Mouse (Mus musculus) thymus, postnatal 4 days (tissue): ENCODE results near the gene Spsb1.

ENCODE experiments used
- DNase-seq: peaks from one replicate; pipeline ENCODE4 v3.0.0; 2021

The Spsb1 gene

GRCm38 (mm10) chr4:149880908-149881307, 73.9 kb downstream of the Spsb1 start:
- DNase-seq = no peak

- peak; percentile 60 for DNase-seq
Measured at GRCm38 (mm10) chr4:149879980-149880379, 74.9 kb downstream of the Spsb1 start.

GRCm38 (mm10) chr4:149878021-149878449, 76.8 kb downstream of the Spsb1 start:
- no peak for DNase-seq

DNA sequence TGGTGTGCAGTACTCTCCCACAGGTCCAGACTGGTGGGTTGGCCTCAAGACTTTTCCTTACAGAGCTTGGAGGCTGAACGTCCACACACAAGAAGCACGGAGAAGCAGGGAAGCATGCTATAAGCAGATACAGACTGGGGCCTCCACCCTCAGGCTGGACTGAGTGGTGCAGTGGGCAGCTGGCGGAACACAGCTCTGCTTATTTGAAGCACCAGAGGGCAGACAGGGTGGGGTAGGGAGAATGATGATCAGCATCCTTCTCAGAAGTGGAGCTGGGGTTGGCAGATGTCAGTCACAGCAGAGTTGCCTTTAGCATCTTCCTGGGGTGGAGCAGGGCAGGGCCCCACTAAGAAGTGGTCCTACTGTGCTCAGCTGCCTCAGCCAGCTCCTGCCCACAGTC, 77.6 kb downstream of the Spsb1 start:
- DNase-seq = no peak

DNA sequence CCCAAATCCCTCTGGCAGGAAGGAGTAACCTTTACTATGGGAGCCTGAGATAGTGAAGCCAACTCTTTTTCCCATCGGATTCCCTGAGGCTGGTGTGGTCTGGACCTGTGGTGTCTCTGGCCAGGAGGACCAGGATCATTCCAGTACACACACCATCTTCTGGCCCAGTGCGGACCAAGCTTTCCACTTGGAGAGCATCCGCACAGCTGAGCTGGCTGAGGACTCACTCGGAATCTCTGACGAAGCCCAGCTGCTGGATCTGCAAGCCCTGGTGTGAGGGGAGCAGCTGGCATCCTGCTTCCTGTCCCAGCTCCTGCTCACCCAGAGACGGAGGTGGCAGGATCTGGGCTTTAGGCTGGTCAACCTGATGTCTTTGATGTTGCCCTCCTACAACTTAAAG, 78.1 kb downstream of the Spsb1 start:
- no peak for DNase-seq

GRCm38 (mm10) chr4:149875986-149876501, 78.8 kb downstream of the Spsb1 start:
- DNase-seq = no peak

DNA sequence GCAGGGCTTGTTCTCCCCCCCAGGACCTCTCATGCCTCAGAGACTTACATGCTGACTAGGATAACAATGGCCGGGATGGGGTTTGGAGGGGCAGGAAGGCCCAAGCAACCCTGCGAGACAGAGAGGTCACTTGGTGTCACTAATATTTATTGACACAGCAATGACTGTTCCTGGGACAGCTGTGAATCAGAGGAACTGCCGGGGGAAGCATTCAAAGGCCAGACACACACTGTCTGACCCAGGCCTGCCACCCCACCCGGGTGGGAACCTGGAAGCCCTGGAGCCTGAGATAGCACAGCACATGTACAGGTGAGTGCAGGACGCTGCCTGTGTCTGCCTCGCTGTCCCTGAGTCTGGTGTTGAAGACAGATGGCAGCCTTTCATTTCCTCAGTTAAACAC, 79.5 kb downstream of the Spsb1 start:
- DNase-seq = no peak

DNA sequence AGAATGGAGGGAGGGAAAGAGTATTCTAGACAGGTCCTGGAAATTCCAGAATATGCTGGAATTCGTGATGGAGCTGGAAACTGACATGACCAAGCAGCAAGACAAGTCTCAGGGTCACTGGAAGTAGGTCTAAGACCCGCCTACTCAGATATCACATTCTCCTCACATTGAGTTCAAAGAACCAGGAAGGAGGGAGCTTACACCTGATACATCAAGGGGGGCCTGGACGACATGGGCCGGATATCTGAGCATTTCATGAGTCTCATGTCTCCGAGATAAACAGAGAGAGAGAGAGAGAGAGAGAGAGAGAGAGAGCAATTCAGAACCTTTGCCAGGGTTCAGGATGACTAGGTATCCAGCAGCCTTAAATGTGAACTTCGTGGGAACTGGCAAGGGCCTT, 82.6 kb downstream of the Spsb1 start:
- DNase-seq = no peak

DNA sequence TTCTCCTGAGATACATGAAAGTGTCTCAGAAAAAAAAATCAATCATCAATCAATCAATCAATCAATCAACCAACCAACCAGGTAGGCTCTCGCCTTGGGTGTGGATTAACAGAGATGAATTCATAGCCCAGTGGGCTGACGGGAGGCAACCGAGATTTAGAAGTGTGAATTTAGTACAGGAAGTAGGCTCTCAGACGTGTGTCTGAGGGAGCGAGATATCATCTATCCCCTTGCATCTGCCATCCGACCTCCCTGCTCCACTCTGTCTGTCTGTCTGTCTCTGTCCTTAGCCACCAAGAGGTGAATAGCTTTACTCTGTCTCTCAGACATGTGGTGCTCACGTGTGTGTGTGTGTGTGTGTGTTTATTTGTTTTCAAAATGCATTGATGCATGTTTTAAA, 83.3 kb downstream of the Spsb1 start:
- DNase-seq = no peak

GRCm38 (mm10) chr4:149871014-149871413, 83.8 kb downstream of the Spsb1 start:
- no peak for DNase-seq

- DNase-seq = peak; percentile 53
Measured at GRCm38 (mm10) chr4:149870412-149870811, 84.4 kb downstream of the Spsb1 start.

DNA sequence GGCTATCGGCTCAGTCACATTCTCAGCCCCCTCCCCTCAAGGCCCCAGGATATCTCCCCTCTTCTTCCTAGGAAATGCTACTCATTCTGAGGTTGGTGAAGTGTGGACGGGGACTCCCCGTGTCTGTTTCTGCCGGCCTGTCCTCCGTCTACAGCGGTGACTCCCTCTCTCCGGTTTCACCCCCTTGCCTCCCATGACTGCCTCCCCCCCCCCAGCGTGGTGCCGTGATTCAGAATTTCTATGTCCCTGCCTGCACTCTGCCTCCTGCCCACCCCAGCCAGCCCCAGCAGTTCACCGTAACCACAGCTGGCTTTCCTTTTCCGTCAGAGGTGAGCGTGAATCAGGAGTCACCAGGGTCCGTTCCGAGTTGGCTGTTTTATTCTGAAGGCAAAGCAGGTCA, 86.1 kb downstream of the Spsb1 start:
- DNase-seq = no peak

- DNase-seq = no peak
Measured at GRCm38 (mm10) chr4:149868009-149868408, 86.8 kb downstream of the Spsb1 start.

GRCm38 (mm10) chr4:149867351-149867750, 87.5 kb downstream of the Spsb1 start:
- peak; percentile 59 for DNase-seq

DNA sequence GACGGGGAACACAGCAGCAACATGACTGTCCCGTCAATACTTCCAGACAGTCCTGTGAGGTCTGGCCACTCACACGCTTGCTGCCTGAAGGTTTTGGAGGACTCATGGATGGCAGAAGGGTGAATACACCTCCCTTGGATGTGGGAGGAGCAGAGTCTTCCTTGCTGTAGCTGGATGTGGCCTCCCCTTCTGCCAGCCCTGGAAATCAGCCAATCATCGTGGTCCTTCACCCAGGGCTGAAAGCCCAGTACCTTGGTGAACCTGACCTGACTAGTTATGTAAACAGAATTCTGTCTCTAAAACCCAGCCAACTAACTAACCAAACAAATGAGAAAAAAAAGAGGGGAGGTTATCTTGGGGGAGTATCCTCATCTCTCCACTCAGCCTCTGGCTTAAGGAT, 90.4 kb downstream of the Spsb1 start:
- no peak for DNase-seq

GRCm38 (mm10) chr4:149863522-149863921, 91.3 kb downstream of the Spsb1 start:
- DNase-seq = no peak

DNA sequence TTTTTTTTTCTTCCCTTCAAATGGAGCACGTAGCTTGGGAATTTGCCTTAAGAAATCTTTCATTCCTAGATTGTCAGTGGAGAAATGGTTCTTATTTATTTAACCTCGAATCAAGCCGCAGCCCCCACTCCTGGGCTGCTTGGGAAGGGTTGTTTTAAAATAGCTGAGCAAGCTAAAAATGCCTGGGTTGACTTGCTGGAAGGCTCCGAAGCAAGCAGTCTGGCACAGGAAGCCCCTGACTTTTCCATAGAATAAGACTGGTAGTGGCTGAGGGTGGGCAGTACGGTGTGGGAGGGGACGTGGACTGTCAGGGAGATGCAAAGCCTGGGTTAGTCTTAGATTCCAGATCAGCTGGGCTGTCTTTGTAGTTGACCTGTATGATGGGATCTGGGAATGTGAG, 94.5 kb downstream of the Spsb1 start:
- DNase-seq = no peak

DNA sequence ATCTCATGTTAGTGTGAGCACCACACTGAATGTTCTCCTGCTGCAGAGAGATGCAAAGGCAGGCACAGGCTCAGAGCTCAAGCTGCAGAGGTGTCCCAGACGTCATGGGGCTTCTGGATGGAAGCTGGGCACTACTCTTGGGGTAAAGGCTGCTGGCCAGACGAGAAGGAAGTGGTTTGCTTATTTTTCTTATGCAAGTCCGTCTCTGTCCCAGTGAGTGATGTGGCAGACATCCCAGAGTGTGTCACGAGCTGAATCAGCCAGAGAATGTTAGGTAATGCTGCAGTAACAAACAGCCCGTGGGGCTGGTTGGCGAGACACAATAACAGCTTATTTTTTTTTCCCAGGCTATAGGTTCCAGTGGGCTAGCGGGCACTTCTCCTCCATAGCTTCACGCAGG, 96.3 kb downstream of the Spsb1 start:
- no peak for DNase-seq

GRCm38 (mm10) chr4:149858097-149858496, 96.7 kb downstream of the Spsb1 start:
- no peak for DNase-seq

GRCm38 (mm10) chr4:149857688-149858087, 97.2 kb downstream of the Spsb1 start:
- DNase-seq = no peak

- peak; percentile 87 for DNase-seq
Measured at GRCm38 (mm10) chr4:149855892-149856807, 98.7 kb downstream of the Spsb1 start.

DNA sequence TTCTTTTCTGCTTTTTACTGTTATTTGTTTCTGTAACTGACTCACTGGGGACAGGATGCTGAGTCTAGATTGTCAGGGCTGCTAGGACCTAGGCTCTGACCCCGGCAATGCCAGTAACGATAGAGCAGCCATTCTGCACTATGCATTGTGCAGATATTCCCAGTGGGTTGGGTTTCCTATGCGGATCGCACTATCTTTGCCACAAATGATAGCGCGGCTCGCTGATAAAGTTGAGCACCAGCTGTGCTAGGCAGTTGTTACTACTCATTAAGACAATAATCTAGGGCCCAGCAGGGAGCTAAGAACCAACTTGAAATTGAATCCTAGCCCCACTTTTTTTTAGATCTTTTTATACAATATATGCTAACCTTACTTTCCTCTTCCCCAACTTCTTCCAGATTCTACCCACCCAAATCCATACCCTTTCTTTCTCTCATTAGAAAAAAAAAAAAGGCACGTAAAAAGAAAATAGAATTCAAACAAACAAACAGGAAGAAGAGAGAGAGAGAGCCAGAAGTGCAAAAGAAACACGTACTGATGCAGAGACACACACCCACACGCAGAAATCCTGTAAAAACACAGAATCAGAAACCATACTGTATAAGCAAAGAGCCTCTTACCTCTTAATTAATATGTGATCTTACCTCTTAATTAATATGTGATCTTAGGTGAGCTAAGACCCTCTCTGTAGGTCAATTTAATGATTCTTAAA, 99.5 kb downstream of the Spsb1 start:
- DNase-seq = peak; percentile 32

DNA sequence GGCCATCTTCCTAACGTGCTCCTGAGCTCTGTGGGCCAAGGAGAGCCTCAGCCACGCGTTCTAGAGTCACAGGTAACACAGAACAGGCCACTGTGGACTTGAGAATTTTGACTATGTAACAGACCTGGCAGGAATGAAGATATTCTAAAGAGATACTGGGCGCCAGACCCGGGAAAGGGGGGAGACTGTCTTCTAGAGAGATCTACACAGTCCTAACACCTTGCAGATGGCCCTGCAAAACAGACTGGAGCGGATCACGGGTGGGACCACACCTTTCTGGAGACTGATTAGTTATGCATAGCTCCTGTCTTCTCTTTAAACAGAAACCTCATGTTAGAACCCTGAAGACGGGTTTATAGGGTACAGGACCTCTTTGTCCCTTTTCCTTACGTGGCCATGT, 100.1 kb downstream of the Spsb1 start:
- DNase-seq = no peak

GRCm38 (mm10) chr4:149854301-149854708, 100.5 kb downstream of the Spsb1 start:
- DNase-seq = peak; percentile 91
